Mouse (Mus musculus) neural tube, embryonic 15.5 days (tissue): ENCODE data around the gene Mnat1. TPM values are rescaled to one million over a fixed set of nuclear protein-coding genes. Genes with fewer than 3 reads are reported as not detected.
"Not testable (repeated sequence)": the region's sequence is repeated elsewhere in the genome, so short reads cannot be mapped to it uniquely, and the experiment has no call there.

Experiments used
- ATAC-seq: fragments of 200-750 bp; cut with Nextera tagmentation; 2 replicates; pipeline ENCODE4 v1.8.0; 2017; ENCODE audit warnings: mild to moderate bottlenecking, moderate TSS enrichment, moderate library complexity; ENCODE audit not compliant: low FRiP score
- H3K27ac ChIP-seq: fragments of 300-500 bp; sonication (generic); replicated peaks from 2 replicates; pipeline ENCODE4 v1.5.1; 2015; ENCODE audit warnings: mild to moderate bottlenecking, inconsistent platforms
- H3K27me3 ChIP-seq: fragments of 300-500 bp; sonication (generic); replicated peaks from 2 replicates; pipeline ENCODE4 v1.6.1; 2015; ENCODE audit warnings: inconsistent platforms
- H3K36me3 ChIP-seq: fragments of 300-500 bp; sonication (generic); 2 replicates; pipeline ENCODE4 v1.6.1; 2015; ENCODE audit warnings: inconsistent platforms
- H3K4me1 ChIP-seq: fragments of 300-500 bp; sonication (generic); 2 replicates; pipeline ENCODE4 v1.6.1; 2015; ENCODE audit warnings: inconsistent platforms
- H3K4me2 ChIP-seq: fragments of 300-500 bp; sonication (generic); 2 replicates; pipeline ENCODE4 v1.6.1; 2015; ENCODE audit warnings: inconsistent platforms, mild to moderate bottlenecking, moderate library complexity
- H3K4me3 ChIP-seq: fragments of 300-500 bp; sonication (generic); replicated peaks from 2 replicates; pipeline ENCODE4 v1.5.1; 2015; ENCODE audit warnings: mild to moderate bottlenecking, inconsistent platforms
- H3K9ac ChIP-seq: fragments of 300-500 bp; sonication (generic); replicated peaks from 2 replicates; pipeline ENCODE4 v1.6.1; 2015; ENCODE audit warnings: mild to moderate bottlenecking, inconsistent platforms
- H3K9me3 ChIP-seq: fragments of 300-500 bp; sonication (generic); replicated peaks from 2 replicates; pipeline ENCODE4 v1.6.1; 2016; ENCODE audit warnings: inconsistent platforms
- WGBS: fragments of 180-500 bp; shearing (Covaris S2); methylation state at CpG from one replicate; pipeline ENCODE4 v1.1.7; 2015; ENCODE audit warnings: mixed read lengths; 5-methylcytosine and 5-hydroxymethylcytosine counted together
- polyA plus RNA-seq: library from polyadenylated mRNA; unstranded; fragments of >200 nt; fragmentation: Nextera tagmentation; extraction: Ambion mirVana; gene quantifications from 2 replicates; pipeline ENCODE4 v1.2.1, GENCODE M21; 2015

Mnat1 gene
- polyA plus RNA-seq, 1 experiment from 2014 or later: 17.0 TPM

GRCm38 (mm10) chr12:73098593-73098992 lies 24.9 kb upstream of the Mnat1 start:
- Histone ChIP-seq H3K36me3 (peaks cover 8% of the 10 kb centered on the region), H3K27me3 (no peaks in the 10 kb centered on the region), H3K9ac (no peak overlapping the region), H3K4me3 (no peak overlapping the region), H3K4me1 (no peaks in the 10 kb centered on the region), H3K4me2 (no peak overlapping the region), H3K9me3 (0 out of 2 replicates have a peak, but pooled peaks cover 4% of the 10 kb centered on the region), H3K27ac (no peak overlapping the region)
- whole genome bisulfite sequencing: 90% methylated on average over 4 of the region's 4 CpGs
- ATAC-seq: no peak

GRCm38 (mm10) chr12:73103713-73104112 lies 19.8 kb upstream of the Mnat1 start:
- ATAC-seq: no peak
- WGBS: 95% methylated on average over 12 of the region's 12 CpGs
- peaks cover 8% of the 10 kb centered on the region for H3K36me3 ChIP-seq
- no peak overlapping the region for H3K9ac ChIP-seq
- H3K27ac ChIP-seq: no peak overlapping the region
- 0 out of 2 replicates have a peak, but pooled peaks cover 3% of the 10 kb centered on the region for H3K27me3 ChIP-seq
- no peaks in the 10 kb centered on the region for H3K4me1 ChIP-seq
- no peak overlapping the region for H3K4me2 ChIP-seq
- H3K9me3 ChIP-seq: 0 out of 2 replicates have a peak, but pooled peaks cover 4% of the 10 kb centered on the region
- H3K4me3 ChIP-seq: no peak overlapping the region

GRCm38 (mm10) chr12:73107821-73108220 lies 15.7 kb upstream of the Mnat1 start:
- Histone ChIP-seq H3K9me3 (0 out of 2 replicates have a peak, but pooled peaks cover 4% of the 10 kb centered on the region), H3K4me3 (no peak overlapping the region), H3K36me3 (peaks cover 8% of the 10 kb centered on the region), H3K9ac (no peak overlapping the region), H3K4me1 (peaks cover 26% of the 10 kb centered on the region), H3K4me2 (no peak overlapping the region), H3K27ac (no peak overlapping the region), H3K27me3 (peaks cover 10% of the 10 kb centered on the region; the same call in 1 of the 2 replicates)
- 79% methylated on average over 2 of the region's 2 CpGs for WGBS
- no peak for ATAC-seq

GRCm38 (mm10) chr12:73110431-73111111 lies 12.9 kb upstream of the Mnat1 start:
- Histone ChIP-seq H3K4me1 (peaks cover 29% of the 10 kb centered on the region), H3K4me2 (peak overlapping the region; percentile 99), H3K27me3 (peaks cover 18% of the 10 kb centered on the region; the same call in 1 of the 2 replicates), H3K27ac (no peak overlapping the region), H3K9me3 (no peaks in the 10 kb centered on the region), H3K9ac (peak overlapping the region; percentile 26), H3K36me3 (no peaks in the 10 kb centered on the region), H3K4me3 (peak overlapping the region; percentile 64)
- 5% methylated on average over 23 of the region's 23 CpGs for WGBS
- ATAC-seq: no peak

GRCm38 (mm10) chr12:73111561-73112325 lies 11.8 kb upstream of the Mnat1 start:
- WGBS: 1% methylated on average over 44 of the region's 44 CpGs
- Histone ChIP-seq H3K36me3 (no peaks in the 10 kb centered on the region), H3K27me3 (peaks cover 18% of the 10 kb centered on the region; the same call in 1 of the 2 replicates), H3K4me1 (peaks cover 29% of the 10 kb centered on the region), H3K9ac (peak overlapping the region; percentile 61), H3K9me3 (no peaks in the 10 kb centered on the region), H3K27ac (no peak overlapping the region), H3K4me3 (peak overlapping the region; percentile 64), H3K4me2 (peak overlapping the region; percentile 99)
- ATAC-seq: peak; percentile 55

- no peaks in the 10 kb centered on the region for H3K9me3 ChIP-seq
- H3K36me3 ChIP-seq: no peaks in the 10 kb centered on the region
- H3K27ac ChIP-seq: no peak overlapping the region; the same call in 1 of the 2 replicates
- peaks cover 18% of the 10 kb centered on the region; the same call in 1 of the 2 replicates for H3K27me3 ChIP-seq
- peak overlapping the region; percentile 64 for H3K4me3 ChIP-seq
- ATAC-seq: peak; percentile 78
- H3K9ac ChIP-seq: peak overlapping the region; percentile 61
- H3K4me1 ChIP-seq: peaks cover 29% of the 10 kb centered on the region
- under 1% methylated on average over 65 of the region's 71 CpGs for WGBS
- peak overlapping the region; percentile 99 for H3K4me2 ChIP-seq
Observed at GRCm38 (mm10) chr12:73112326-73113087, 11.0 kb upstream of the Mnat1 start.

GRCm38 (mm10) chr12:73113196-73113595 lies 10.3 kb upstream of the Mnat1 start, which contains the start of gene Six4:
Gene Six4 (minus strand): TSS chr12:73113456.
- peak; percentile 88 for ATAC-seq
- H3K4me3 ChIP-seq: peak within 1 kb of the TSS; percentile 64
- peaks cover 18% of the 10 kb centered on the region; the same call in 1 of the 2 replicates for H3K27me3 ChIP-seq
- no peaks in the 10 kb centered on the region for H3K9me3 ChIP-seq
- H3K4me2 ChIP-seq: peak within 1 kb of the TSS; percentile 99
- H3K27ac ChIP-seq: no peak within 1 kb of the TSS; the same call in 1 of the 2 replicates
- under 1% methylated on average over 20 of the region's 20 CpGs for WGBS
- H3K36me3 ChIP-seq: no peaks in the 10 kb centered on the region
- peak within 1 kb of the TSS; percentile 61 for H3K9ac ChIP-seq
- peaks cover 29% of the 10 kb centered on the region for H3K4me1 ChIP-seq

GRCm38 (mm10) chr12:73125250-73125649 lies 1.7 kb downstream of the Mnat1 start:
- Histone ChIP-seq H3K4me2 (no peak overlapping the region; the same call in 1 of the 2 replicates), H3K9me3 (no peaks in the 10 kb centered on the region), H3K4me3 (no peak overlapping the region), H3K9ac (no peak overlapping the region), H3K4me1 (peaks cover 17% of the 10 kb centered on the region), H3K27me3 (no peaks in the 10 kb centered on the region), H3K27ac (no peak overlapping the region), H3K36me3 (no peaks in the 10 kb centered on the region)
- 76% methylated on average over 4 of the region's 4 CpGs for WGBS
- ATAC-seq: no peak

- 93% methylated on average over 3 of the region's 3 CpGs for WGBS
- Histone ChIP-seq H3K4me3 (no peak overlapping the region), H3K4me2 (no peak overlapping the region), H3K9me3 (no peaks in the 10 kb centered on the region), H3K36me3 (no peaks in the 10 kb centered on the region), H3K9ac (no peak overlapping the region), H3K27me3 (no peaks in the 10 kb centered on the region), H3K27ac (no peak overlapping the region), H3K4me1 (no peaks in the 10 kb centered on the region)
- no peak for ATAC-seq
Observed at GRCm38 (mm10) chr12:73140732-73141131, 17.2 kb downstream of the Mnat1 start.

- ATAC-seq: no peak
- WGBS: 82% methylated on average over 3 of the region's 3 CpGs
- no peak overlapping the region for H3K27ac ChIP-seq
- H3K9ac ChIP-seq: no peak overlapping the region
- H3K4me2 ChIP-seq: no peak overlapping the region
- no peaks in the 10 kb centered on the region for H3K27me3 ChIP-seq
- no peaks in the 10 kb centered on the region for H3K9me3 ChIP-seq
- no peak overlapping the region for H3K4me3 ChIP-seq
- no peaks in the 10 kb centered on the region for H3K4me1 ChIP-seq
- no peaks in the 10 kb centered on the region for H3K36me3 ChIP-seq
Observed at GRCm38 (mm10) chr12:73147236-73147635, 23.7 kb downstream of the Mnat1 start.

- WGBS: 94% methylated on average over 5 of the region's 5 CpGs
- not testable (repeated sequence) for H3K4me2 ChIP-seq, ATAC-seq, H3K27ac ChIP-seq, H3K4me3 ChIP-seq, H3K9me3 ChIP-seq, H3K36me3 ChIP-seq, H3K27me3 ChIP-seq, H3K4me1 ChIP-seq, H3K9ac ChIP-seq
Observed at GRCm38 (mm10) chr12:73151038-73151437, 27.5 kb downstream of the Mnat1 start.
